Mouse (Mus musculus): Measurements from ENCODE around the gene Rab8b.

GRCm38 (mm10) chr9:66945647-66946641 is 26.5 kb upstream of the Rab8b start, which contains the start of gene Rps27l:
- no peak for TF ChIP-seq CTCF (IDR thresholded peaks at IDR 0.05; ENCODE audit: borderline replicate concordance, insufficient read depth, low read depth, low read length)
- TF ChIP-seq POLR2A (IDR thresholded peaks at IDR 0.05; ENCODE audit: borderline replicate concordance, insufficient read depth, low read length) = peak; percentile 71; the same call in 1 of the 2 replicates

Data from cerebellum, adult 2 months (tissue).